Mouse (Mus musculus) liver, embryonic 12.5 days (tissue): ENCODE measurements around the gene Ppp1r26. TPM values are rescaled to one million over a fixed set of nuclear protein-coding genes. Genes with fewer than 3 reads are reported as not detected.

Experiments used
- ATAC-seq: fragments of 200-750 bp; cut with Nextera tagmentation; 2 replicates; pipeline ENCODE4 v1.8.0; 2017; ENCODE audit warnings: moderate number of reproducible peaks, mild to moderate bottlenecking, moderate library complexity
- H3K27ac ChIP-seq: fragments of 300-500 bp; sonication (generic); 2 replicates; pipeline ENCODE4 v1.5.1; 2016; ENCODE audit warnings: mild to moderate bottlenecking
- H3K27me3 ChIP-seq: fragments of 300-500 bp; sonication (generic); replicated peaks from 2 replicates; pipeline ENCODE4 v1.6.1; 2016; ENCODE audit warnings: mild to moderate bottlenecking, moderate library complexity
- H3K36me3 ChIP-seq: fragments of 300-500 bp; sonication (generic); 2 replicates; pipeline ENCODE4 v1.6.1; 2016; ENCODE audit warnings: mild to moderate bottlenecking, moderate library complexity
- H3K4me1 ChIP-seq: fragments of 300-500 bp; sonication (generic); 2 replicates; pipeline ENCODE4 v1.6.1; 2016
- H3K4me2 ChIP-seq: fragments of 300-500 bp; sonication (generic); 2 replicates; pipeline ENCODE4 v1.6.1; 2016; ENCODE audit warnings: mild to moderate bottlenecking, moderate library complexity
- H3K4me3 ChIP-seq: fragments of 300-500 bp; sonication (generic); 2 replicates; pipeline ENCODE4 v1.5.1; 2016; ENCODE audit warnings: mild to moderate bottlenecking, moderate library complexity
- H3K9ac ChIP-seq: fragments of 300-500 bp; sonication (generic); 2 replicates; pipeline ENCODE4 v1.6.1; 2016; ENCODE audit warnings: mild to moderate bottlenecking, moderate library complexity
- H3K9me3 ChIP-seq: fragments of 300-500 bp; sonication (generic); replicated peaks from 2 replicates; pipeline ENCODE4 v1.6.1; 2016; ENCODE audit warnings: mild to moderate bottlenecking, moderate library complexity
- WGBS: fragments of 180-500 bp; shearing (Covaris S2); methylation state at CpG from one replicate; pipeline ENCODE4 v1.1.7; 2016; ENCODE audit not compliant: insufficient replicate concordance; 5-methylcytosine and 5-hydroxymethylcytosine counted together
- polyA plus RNA-seq: library from polyadenylated mRNA; unstranded; fragments of >200 nt; fragmentation: Nextera tagmentation; extraction: Ambion mirVana; gene quantifications from 2 replicates; pipeline ENCODE4 v1.2.1, GENCODE M21; 2016

The Ppp1r26 gene
- polyA plus RNA-seq, 1 experiment from 2014 or later: 0.42 TPM

- no peaks in the 10 kb centered on the region; the same call in 1 of the 2 replicates for H3K27me3 ChIP-seq
- H3K4me3 ChIP-seq: no peak overlapping the region
- ATAC-seq: no peak
- H3K9ac ChIP-seq: no peak overlapping the region
- H3K9me3 ChIP-seq: no peaks in the 10 kb centered on the region
- H3K4me2 ChIP-seq: no peak overlapping the region
- WGBS: 66% methylated on average over 10 of the region's 10 CpGs
- no peaks in the 10 kb centered on the region for H3K36me3 ChIP-seq
- no peak overlapping the region for H3K27ac ChIP-seq
- no peaks in the 10 kb centered on the region for H3K4me1 ChIP-seq
These were observed 31.1 kb upstream of the Ppp1r26 start for GRCm38 (mm10) chr2:28415387-28416024.

- 70% methylated on average over 1 of the region's 1 CpGs for WGBS
- no peak overlapping the region for H3K9ac ChIP-seq
- ATAC-seq: no peak
- H3K36me3 ChIP-seq: no peaks in the 10 kb centered on the region
- H3K4me3 ChIP-seq: no peak overlapping the region
- H3K27ac ChIP-seq: no peak overlapping the region
- no peaks in the 10 kb centered on the region for H3K9me3 ChIP-seq
- no peaks in the 10 kb centered on the region; the same call in 1 of the 2 replicates for H3K27me3 ChIP-seq
- no peaks in the 10 kb centered on the region for H3K4me1 ChIP-seq
- no peak overlapping the region for H3K4me2 ChIP-seq
These were observed 30.1 kb upstream of the Ppp1r26 start for GRCm38 (mm10) chr2:28416511-28416910.

GRCm38 (mm10) chr2:28418034-28418433, 28.6 kb upstream of the Ppp1r26 start:
- Histone ChIP-seq H3K9ac (no peak overlapping the region), H3K4me1 (no peaks in the 10 kb centered on the region), H3K4me2 (no peak overlapping the region), H3K9me3 (no peaks in the 10 kb centered on the region), H3K27me3 (no peaks in the 10 kb centered on the region; the same call in 1 of the 2 replicates), H3K4me3 (no peak overlapping the region), H3K36me3 (no peaks in the 10 kb centered on the region), H3K27ac (no peak overlapping the region)
- whole genome bisulfite sequencing: 40% methylated on average over 2 of the region's 2 CpGs
- ATAC-seq: no peak

- H3K36me3 ChIP-seq: no peaks in the 10 kb centered on the region
- peaks cover 7% of the 10 kb centered on the region; the same call in 1 of the 2 replicates for H3K4me1 ChIP-seq
- H3K4me2 ChIP-seq: no peak overlapping the region
- no peak overlapping the region for H3K27ac ChIP-seq
- 16% methylated on average over 4 of the region's 4 CpGs for WGBS
- H3K9ac ChIP-seq: no peak overlapping the region
- no peak overlapping the region for H3K4me3 ChIP-seq
- no peaks in the 10 kb centered on the region; the same call in 1 of the 2 replicates for H3K27me3 ChIP-seq
- no peaks in the 10 kb centered on the region for H3K9me3 ChIP-seq
- no peak for ATAC-seq
These were observed 26.7 kb upstream of the Ppp1r26 start for GRCm38 (mm10) chr2:28419898-28420297.

GRCm38 (mm10) chr2:28423167-28423566, 23.4 kb upstream of the Ppp1r26 start:
- H3K27me3 ChIP-seq: peaks cover 10% of the 10 kb centered on the region
- no peak overlapping the region for H3K27ac ChIP-seq
- H3K36me3 ChIP-seq: no peaks in the 10 kb centered on the region
- no peak overlapping the region for H3K4me3 ChIP-seq
- no peak overlapping the region for H3K4me2 ChIP-seq
- no peak overlapping the region for H3K9ac ChIP-seq
- WGBS: 16% methylated on average over 3 of the region's 3 CpGs
- ATAC-seq: no peak
- H3K9me3 ChIP-seq: no peaks in the 10 kb centered on the region
- H3K4me1 ChIP-seq: peaks cover 7% of the 10 kb centered on the region; the same call in 1 of the 2 replicates

GRCm38 (mm10) chr2:28427226-28427625, 19.4 kb upstream of the Ppp1r26 start:
- Histone ChIP-seq H3K9ac (no peak overlapping the region), H3K4me2 (no peak overlapping the region), H3K27ac (no peak overlapping the region), H3K4me3 (no peak overlapping the region), H3K9me3 (no peaks in the 10 kb centered on the region), H3K27me3 (peaks cover 10% of the 10 kb centered on the region), H3K4me1 (peaks cover 7% of the 10 kb centered on the region; the same call in 1 of the 2 replicates), H3K36me3 (no peaks in the 10 kb centered on the region)
- no peak for ATAC-seq
- WGBS: 72% methylated on average over 6 of the region's 6 CpGs

- no peak overlapping the region for H3K9ac ChIP-seq
- no peaks in the 10 kb centered on the region for H3K4me1 ChIP-seq
- ATAC-seq: no peak
- no peak overlapping the region for H3K4me2 ChIP-seq
- peaks cover 7% of the 10 kb centered on the region; the same call in 1 of the 2 replicates for H3K27me3 ChIP-seq
- WGBS: 39% methylated on average over 6 of the region's 6 CpGs
- H3K27ac ChIP-seq: no peak overlapping the region
- H3K9me3 ChIP-seq: no peaks in the 10 kb centered on the region
- no peak overlapping the region for H3K4me3 ChIP-seq
- H3K36me3 ChIP-seq: no peaks in the 10 kb centered on the region
These were observed 15.8 kb upstream of the Ppp1r26 start for GRCm38 (mm10) chr2:28430846-28431245.

- no peaks in the 10 kb centered on the region for H3K4me1 ChIP-seq
- H3K9me3 ChIP-seq: no peaks in the 10 kb centered on the region
- no peak overlapping the region for H3K27ac ChIP-seq
- no peak overlapping the region for H3K9ac ChIP-seq
- no peaks in the 10 kb centered on the region for H3K36me3 ChIP-seq
- H3K27me3 ChIP-seq: no peaks in the 10 kb centered on the region; the same call in 1 of the 2 replicates
- no peak overlapping the region for H3K4me2 ChIP-seq
- no peak overlapping the region for H3K4me3 ChIP-seq
- WGBS: 20% methylated on average over 1 of the region's 1 CpGs
- ATAC-seq: no peak
These were observed 13.8 kb upstream of the Ppp1r26 start for GRCm38 (mm10) chr2:28432811-28433210.

GRCm38 (mm10) chr2:28433512-28433911, 13.1 kb upstream of the Ppp1r26 start:
- Histone ChIP-seq H3K4me2 (no peak overlapping the region), H3K27me3 (no peaks in the 10 kb centered on the region; the same call in 1 of the 2 replicates), H3K4me3 (no peak overlapping the region), H3K36me3 (no peaks in the 10 kb centered on the region), H3K27ac (no peak overlapping the region), H3K9ac (no peak overlapping the region), H3K9me3 (no peaks in the 10 kb centered on the region), H3K4me1 (no peaks in the 10 kb centered on the region)
- WGBS: no CpG with 5 or more reads among the region's 2 CpGs
- no peak for ATAC-seq

GRCm38 (mm10) chr2:28435401-28435800, 11.2 kb upstream of the Ppp1r26 start:
- Histone ChIP-seq H3K36me3 (no peaks in the 10 kb centered on the region), H3K27me3 (no peaks in the 10 kb centered on the region; the same call in 1 of the 2 replicates), H3K9me3 (no peaks in the 10 kb centered on the region), H3K27ac (no peak overlapping the region), H3K9ac (no peak overlapping the region), H3K4me1 (no peaks in the 10 kb centered on the region), H3K4me2 (no peak overlapping the region), H3K4me3 (no peak overlapping the region)
- ATAC-seq: no peak
- WGBS: 69% methylated on average over 11 of the region's 11 CpGs

- no peak for ATAC-seq
- H3K27me3 ChIP-seq: peaks cover 22% of the 10 kb centered on the region
- H3K36me3 ChIP-seq: no peaks in the 10 kb centered on the region
- H3K9me3 ChIP-seq: no peaks in the 10 kb centered on the region
- 50% methylated on average over 6 of the region's 6 CpGs for WGBS
- no peak overlapping the region for H3K27ac ChIP-seq
- H3K9ac ChIP-seq: no peak overlapping the region
- H3K4me1 ChIP-seq: no peaks in the 10 kb centered on the region
- no peak overlapping the region for H3K4me2 ChIP-seq
- H3K4me3 ChIP-seq: no peak overlapping the region
These were observed 5.8 kb upstream of the Ppp1r26 start for GRCm38 (mm10) chr2:28440842-28441241.

GRCm38 (mm10) chr2:28445082-28445481, 1.5 kb upstream of the Ppp1r26 start:
- H3K4me1 ChIP-seq: 0 out of 2 replicates have a peak, but pooled peaks cover 5% of the 10 kb centered on the region
- no peaks in the 10 kb centered on the region for H3K9me3 ChIP-seq
- WGBS: 60% methylated on average over 4 of the region's 4 CpGs
- no peak overlapping the region for H3K27ac ChIP-seq
- H3K4me2 ChIP-seq: no peak overlapping the region
- H3K9ac ChIP-seq: no peak overlapping the region
- H3K36me3 ChIP-seq: no peaks in the 10 kb centered on the region
- H3K27me3 ChIP-seq: peaks cover 57% of the 10 kb centered on the region
- ATAC-seq: no peak
- no peak overlapping the region for H3K4me3 ChIP-seq

- WGBS: 7% methylated on average over 5 of the region's 5 CpGs
These were observed 452 bp upstream of the Ppp1r26 start for GRCm38 (mm10) chr2:28446181-28446514.

More at GRCm38 (mm10) chr2:28446181-28446514, 452 bp upstream of the Ppp1r26 start:
- Histone ChIP-seq H3K9ac (0 out of 2 replicates have a peak overlapping the region, but pooled peaks have one; percentile 56), H3K27me3 (peaks cover 66% of the 10 kb centered on the region), H3K4me3 (peak overlapping the region; percentile 56), H3K4me1 (0 out of 2 replicates have a peak, but pooled peaks cover 5% of the 10 kb centered on the region), H3K36me3 (no peaks in the 10 kb centered on the region), H3K9me3 (no peaks in the 10 kb centered on the region), H3K4me2 (peak overlapping the region; percentile 72), H3K27ac (no peak overlapping the region)
- ATAC-seq: no peak
